Mouse (Mus musculus) G1E (cell line): ENCODE results near the gene S1pr5.

Experiments
- CTCF ChIP-seq: IDR thresholded peaks from 2 replicates; pipeline ENCODE4 v1.5.1; 2012; ENCODE audit warnings: low read depth, low read length, inconsistent platforms, mixed read lengths
- GATA1 ChIP-seq: IDR thresholded peaks from 2 replicates; pipeline ENCODE4 v1.6.1; 2012; ENCODE audit warnings: borderline replicate concordance, low read length, inconsistent platforms, mixed read lengths
- GATA2 ChIP-seq: IDR thresholded peaks from 2 replicates; pipeline ENCODE4 v1.6.1; 2012; ENCODE audit warnings: low read depth, low read length, inconsistent platforms, borderline replicate concordance
- POLR2AphosphoS5 ChIP-seq: IDR thresholded peaks from 2 replicates; pipeline ENCODE4 v1.6.1; 2012; ENCODE audit warnings: low read depth, low read length, inconsistent platforms; ENCODE audit not compliant: insufficient replicate concordance
- TAL1 ChIP-seq: conservative IDR thresholded peaks from 2 replicates; pipeline ENCODE4 v1.6.1; 2012; ENCODE audit warnings: low read depth, low read length, inconsistent platforms, mixed read lengths

DNA sequence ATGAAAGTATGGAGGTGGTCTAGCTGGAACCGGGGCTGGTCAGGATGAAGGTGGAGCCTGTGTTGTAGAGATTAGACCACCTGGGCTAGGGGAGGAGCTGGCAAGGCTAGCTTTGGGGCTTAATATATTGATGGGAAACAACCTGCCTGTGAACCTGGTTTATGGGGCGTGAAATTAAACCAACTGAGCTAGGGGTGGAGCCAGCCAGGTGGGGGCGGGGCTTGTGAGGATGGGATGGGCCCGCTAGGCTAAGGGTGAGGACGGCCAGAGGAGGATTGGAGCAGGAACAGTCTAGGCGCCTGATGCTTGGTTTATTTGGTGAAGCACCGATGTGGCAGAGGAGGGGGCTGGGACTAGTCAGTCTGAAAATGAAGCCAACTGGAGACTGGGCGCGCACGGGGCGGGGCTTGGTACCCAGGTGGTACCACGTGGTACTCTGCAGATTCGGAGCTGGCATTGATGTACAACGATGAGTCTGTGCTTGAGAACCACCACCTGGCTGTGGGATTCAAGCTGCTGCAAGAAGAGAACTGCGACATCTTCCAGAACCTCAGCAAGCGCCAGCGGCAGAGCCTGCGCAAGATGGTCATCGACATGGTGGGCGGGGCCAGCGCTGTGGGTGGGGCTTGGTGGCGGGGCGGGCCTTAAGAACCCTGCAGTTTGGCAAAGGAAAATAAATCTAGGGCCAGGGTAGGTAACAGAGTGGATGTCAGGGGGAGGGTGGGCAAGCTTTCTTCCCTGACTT, 43.5 kb downstream of the S1pr5 start:
- TF ChIP-seq CTCF (no peak), TAL1 (no peak), POLR2AphosphoS5 (no peak), GATA1 (no peak), GATA2 (no peak)
